Mouse (Mus musculus) thymus, adult 2 months (tissue): ENCODE measurements around the gene Gpr39.

ENCODE experiments used
- CTCF ChIP-seq: fragments of 200-500 bp; IDR thresholded peaks from 2 replicates; pipeline ENCODE4 v1.5.1; 2012; ENCODE audit warnings: mild to moderate bottlenecking, control low read depth, low read length, moderate library complexity, borderline replicate concordance; ENCODE audit not compliant: control insufficient read depth, poor library complexity, insufficient read depth; ENCODE audit errors: extremely low read depth
- POLR2A ChIP-seq: fragments of 200-500 bp; IDR thresholded peaks from 2 replicates; pipeline ENCODE4 v1.6.1; 2012; ENCODE audit warnings: mild to moderate bottlenecking, low read length, control low read depth, moderate library complexity; ENCODE audit not compliant: control insufficient read depth, poor library complexity, insufficient read depth; ENCODE audit errors: extremely low read depth

- TF ChIP-seq CTCF (no peak), POLR2A (no peak)
Measured at GRCm38 (mm10) chr1:125701773-125702172, 25.0 kb downstream of the Gpr39 start.
